Mouse (Mus musculus) liver, embryonic 14.5 days (tissue): ENCODE measurements around the gene Pmepa1. TPM values are rescaled to one million over a fixed set of nuclear protein-coding genes. Genes with fewer than 3 reads are reported as not detected.

Experiments
- ATAC-seq: fragments of 200-750 bp; cut with Nextera tagmentation; 2 replicates; pipeline ENCODE4 v1.8.0; 2017; ENCODE audit warnings: moderate number of reproducible peaks, mild to moderate bottlenecking, moderate library complexity; ENCODE audit not compliant: insufficient read depth
- DNase-seq, 3 experiments: peaks; one replicate each; pipeline ENCODE4 v3.0.0-alpha.2; 2012 to 2013; ENCODE audit warnings: low read depth in 3 of 3, low spot score in 3 of 3
- H3K27ac ChIP-seq: fragments of 300-500 bp; sonication (generic); 2 replicates; pipeline ENCODE4 v1.5.1; 2014; ENCODE audit warnings: moderate library complexity, mild to moderate bottlenecking, control low read depth, inconsistent platforms
- H3K27me3 ChIP-seq: fragments of 300-500 bp; sonication (generic); 2 replicates; pipeline ENCODE4 v1.6.1; 2014; ENCODE audit warnings: mild to moderate bottlenecking, low read length, moderate library complexity; ENCODE audit not compliant: control insufficient read depth, insufficient read depth
- H3K36me3 ChIP-seq: fragments of 300-500 bp; sonication (generic); replicated peaks from 2 replicates; pipeline ENCODE4 v1.6.1; 2014; ENCODE audit warnings: low read depth; ENCODE audit not compliant: control insufficient read depth, insufficient read depth
- H3K4me1 ChIP-seq, 2 experiments: fragments of 200-500 bp in 1 of 2; fragments of 300-500 bp in 1 of 2; sonication (generic) in 1 of 2; replicated peaks; 2 replicates each; pipeline ENCODE4 v1.6.1; 2012 to 2014; ENCODE audit warnings: antibody characterized with exemption in 1 of 2, inconsistent platforms in 1 of 2, low read length in 1 of 2; ENCODE audit not compliant: control insufficient read depth in 2 of 2, insufficient read depth in 2 of 2
- H3K4me2 ChIP-seq: fragments of 300-500 bp; sonication (generic); 2 replicates; pipeline ENCODE4 v1.6.1; 2014; ENCODE audit warnings: low read depth, mild to moderate bottlenecking, control low read depth, moderate library complexity
- H3K4me3 ChIP-seq, 2 experiments: fragments of 200-500 bp in 1 of 2; fragments of 300-500 bp in 1 of 2; sonication (generic) in 1 of 2; 2 replicates each; pipeline ENCODE4 v1.5.1; 2012 to 2014; ENCODE audit warnings: low read depth in 2 of 2, low read length in 2 of 2, mild to moderate bottlenecking in 2 of 2, control low read depth in 1 of 2, inconsistent platforms in 1 of 2, moderate library complexity in 1 of 2; ENCODE audit not compliant: insufficient read depth in 1 of 2
- H3K9ac ChIP-seq: fragments of 300-500 bp; sonication (generic); replicated peaks from 2 replicates; pipeline ENCODE4 v1.6.1; 2014; ENCODE audit warnings: mild to moderate bottlenecking, control low read depth, moderate library complexity
- H3K9me3 ChIP-seq: fragments of 300-500 bp; sonication (generic); 2 replicates; pipeline ENCODE4 v1.6.1; 2016; ENCODE audit warnings: low read length, mixed read lengths; ENCODE audit not compliant: control insufficient read depth
- CTCF ChIP-seq: IDR thresholded peaks from 2 replicates; pipeline ENCODE4 v1.5.1; 2016; ENCODE audit warnings: antibody characterized with exemption, low read depth, control low read depth
- EP300 ChIP-seq: IDR thresholded peaks from 2 replicates; pipeline ENCODE4 v1.6.1; 2016; ENCODE audit warnings: antibody characterized with exemption, low read depth
- WGBS: fragments of 180-500 bp; shearing (Covaris S2); extraction: QIAGEN DNeasy Blood & Tissue Kit; methylation state at CpG from one replicate; pipeline ENCODE4 v1.1.7; 2014; ENCODE audit not compliant: insufficient replicate concordance; 5-methylcytosine and 5-hydroxymethylcytosine counted together
- polyA plus RNA-seq, 2 experiments: library from polyadenylated mRNA; depleted of rRNA in 1 of 2; stranded (reverse) in 1 of 2; unstranded in 1 of 2; fragments of >200 nt; fragmentation: Nextera tagmentation in 1 of 2; extraction: Ambion mirVana in 1 of 2; gene quantifications; 2 replicates each; pipeline versions ENCODE4 v1.2.1 to v1.2.3; 2012 to 2014

Gene Pmepa1
- polyA plus RNA-seq, 2 experiments: 0.04 to 0.20 TPM

- no peaks in the 10 kb centered on the region for H3K9me3 ChIP-seq
- ATAC-seq: no peak
- no peak overlapping the region for H3K4me3 ChIP-seq
- no peak overlapping the region for H3K9ac ChIP-seq
- no peaks in the 10 kb centered on the region; the same call in 1 of the 2 replicates for H3K27me3 ChIP-seq
- H3K4me1 ChIP-seq: no peaks in the 10 kb centered on the region
- no peak overlapping the region for H3K4me2 ChIP-seq
- TF ChIP-seq CTCF (no peak), EP300 (no peak)
- DNase-seq: no peak
- WGBS: 16% methylated on average over 4 of the region's 4 CpGs
- H3K36me3 ChIP-seq: no peaks in the 10 kb centered on the region
- H3K27ac ChIP-seq: no peak overlapping the region
Observed at GRCm38 (mm10) chr2:173307984-173308383, 31.7 kb upstream of the Pmepa1 start.

DNA sequence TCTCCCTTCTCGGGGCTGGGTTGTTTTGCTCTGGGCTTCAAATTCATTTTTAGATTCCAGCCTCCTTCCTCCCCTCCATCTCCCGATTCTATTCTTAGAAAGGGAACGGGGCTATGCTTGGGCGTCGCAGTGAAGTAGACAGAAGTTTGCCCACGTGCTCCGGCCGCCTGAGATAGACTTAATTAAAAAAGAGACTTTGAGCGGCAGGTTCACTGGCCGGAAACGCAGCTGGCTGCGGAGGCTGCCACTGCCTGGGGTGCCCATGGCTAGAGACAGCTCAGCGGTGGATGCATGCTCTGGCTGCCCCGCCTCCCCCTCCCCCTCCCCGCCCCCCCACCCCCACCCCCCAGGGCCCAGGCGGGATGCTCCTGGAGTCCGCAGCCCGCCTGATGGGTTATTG lies 31.2 kb upstream of the Pmepa1 start:
- Histone ChIP-seq H3K36me3 (no peaks in the 10 kb centered on the region), H3K4me1 (no peaks in the 10 kb centered on the region), H3K4me2 (no peak overlapping the region), H3K9me3 (no peaks in the 10 kb centered on the region), H3K27me3 (no peaks in the 10 kb centered on the region; the same call in 1 of the 2 replicates), H3K4me3 (no peak overlapping the region), H3K9ac (no peak overlapping the region), H3K27ac (no peak overlapping the region)
- no peak for DNase-seq
- TF ChIP-seq CTCF (no peak), EP300 (no peak)
- WGBS: 5% methylated on average over 16 of the region's 18 CpGs
- no peak for ATAC-seq

GRCm38 (mm10) chr2:173306734-173307525 lies 30.6 kb upstream of the Pmepa1 start:
- TF ChIP-seq CTCF (no peak), EP300 (no peak)
- Histone ChIP-seq H3K4me2 (no peak overlapping the region), H3K27ac (no peak overlapping the region), H3K9me3 (no peaks in the 10 kb centered on the region), H3K9ac (no peak overlapping the region), H3K4me1 (no peaks in the 10 kb centered on the region), H3K36me3 (no peaks in the 10 kb centered on the region), H3K4me3 (no peak overlapping the region), H3K27me3 (no peaks in the 10 kb centered on the region; the same call in 1 of the 2 replicates)
- DNase-seq: no peak
- ATAC-seq: no peak
- WGBS: 49% methylated on average over 11 of the region's 11 CpGs

- WGBS: 30% methylated on average over 12 of the region's 12 CpGs
Observed at GRCm38 (mm10) chr2:173305011-173305410, 28.7 kb upstream of the Pmepa1 start.

More at GRCm38 (mm10) chr2:173305011-173305410, 28.7 kb upstream of the Pmepa1 start:
- no peak overlapping the region for H3K4me3 ChIP-seq
- no peak for ATAC-seq
- no peak overlapping the region for H3K27ac ChIP-seq
- TF ChIP-seq EP300: no peak
- no peak for TF ChIP-seq CTCF
- H3K9me3 ChIP-seq: no peaks in the 10 kb centered on the region
- H3K36me3 ChIP-seq: no peaks in the 10 kb centered on the region
- H3K4me1 ChIP-seq: no peaks in the 10 kb centered on the region
- no peak for DNase-seq
- H3K9ac ChIP-seq: no peak overlapping the region
- H3K4me2 ChIP-seq: no peak overlapping the region
- no peaks in the 10 kb centered on the region; the same call in 1 of the 2 replicates for H3K27me3 ChIP-seq
